Mouse (Mus musculus) T-helper 2 cell (primary cell): Measurements from ENCODE around the gene Capn10.

Experiments
- in situ Hi-C: fragments of 300-600 bp; cut with MboI, MseI; formaldehyde crosslinking; loops from one replicate; pipeline ENCODE4 v1.15.1; 2025; ENCODE audit warnings: high pct_unique_total_duplicates

Capn10 gene

DNA sequence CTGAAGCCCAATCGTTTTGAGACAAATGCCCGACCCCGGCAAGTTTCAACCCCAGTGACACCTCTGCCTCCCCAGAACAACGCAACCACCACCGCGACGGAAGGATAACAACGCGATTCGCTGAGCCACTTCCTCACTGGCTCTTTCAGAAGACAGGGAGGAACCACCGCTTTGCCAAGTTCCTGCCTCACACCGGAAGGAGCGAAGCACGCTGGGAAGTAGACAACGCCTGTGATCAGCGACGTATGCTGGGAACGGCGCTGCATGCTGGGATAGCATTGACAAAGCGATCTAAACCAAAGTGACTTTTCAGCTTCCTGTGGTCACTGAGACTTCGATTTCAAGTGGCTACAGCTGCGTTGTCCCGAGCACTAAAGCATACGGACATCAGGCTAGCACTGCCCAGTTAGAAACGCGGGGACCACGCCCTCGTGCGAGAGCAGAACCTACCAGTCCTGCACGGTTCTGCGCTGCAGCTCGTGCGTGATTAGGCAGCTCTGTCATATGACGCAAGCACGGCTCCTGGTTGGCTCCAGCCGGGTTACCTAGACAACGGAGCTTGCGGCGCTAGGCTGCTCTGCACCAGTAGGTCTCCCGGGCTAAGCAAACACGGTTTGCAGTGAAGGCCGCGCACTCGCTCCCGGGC lies at the start of gene Capn10:
TSS of gene Capn10 (plus strand) at position 195 of the 646 bp plus-strand sequence.
- in situ Hi-C loops = no loop called here

DNA sequence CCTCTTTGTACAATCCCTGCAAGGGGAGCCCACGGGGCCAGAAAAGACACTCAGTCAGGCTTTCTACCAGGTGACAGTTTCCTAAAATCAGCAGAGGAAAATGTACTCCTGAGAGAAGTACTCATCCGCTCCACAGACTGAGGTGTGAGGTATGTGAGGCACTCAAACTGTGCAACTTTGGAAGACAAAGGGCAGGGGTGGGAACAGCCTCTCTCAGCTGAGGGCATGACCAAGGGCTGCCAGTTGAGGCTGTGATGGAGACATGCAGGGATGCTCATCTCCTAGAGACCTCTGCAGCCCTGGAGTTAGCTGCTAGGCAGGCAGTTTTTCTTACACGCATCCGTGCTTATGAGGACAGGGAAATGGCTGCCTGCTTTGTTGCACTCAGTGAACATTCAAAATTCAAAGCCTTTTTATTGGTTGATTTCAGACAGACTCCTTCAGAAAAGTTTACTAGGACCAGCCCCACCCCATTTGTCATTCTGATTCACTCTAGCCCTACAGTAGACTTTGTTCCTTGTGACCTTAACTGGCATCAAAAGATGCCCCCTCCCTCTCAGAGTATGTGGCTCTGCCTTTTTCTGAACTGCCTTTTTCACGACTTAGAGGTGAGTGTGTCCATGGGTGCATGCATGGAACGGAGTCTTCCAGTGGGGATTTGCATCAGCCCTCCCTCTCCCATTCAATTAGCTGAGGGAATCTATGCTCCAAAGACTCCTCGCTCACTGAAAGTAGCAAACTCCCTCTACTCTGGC lies 45.1 kb upstream of the Capn10 start:
- in situ Hi-C loops = no loop called here

GRCm38 (mm10) chr1:92892791-92893190 lies 41.4 kb upstream of the Capn10 start:
- in situ Hi-C loops = no loop called here

- in situ Hi-C loops = no loop called here
Measured at GRCm38 (mm10) chr1:92893896-92894295, 40.3 kb upstream of the Capn10 start.

GRCm38 (mm10) chr1:92895089-92895488 lies 39.1 kb upstream of the Capn10 start:
- in situ Hi-C loops = loop anchor here (5.0 kb wide), 1 partner anchor 68 kb away; no protein-coding TSS in a partner anchor

DNA sequence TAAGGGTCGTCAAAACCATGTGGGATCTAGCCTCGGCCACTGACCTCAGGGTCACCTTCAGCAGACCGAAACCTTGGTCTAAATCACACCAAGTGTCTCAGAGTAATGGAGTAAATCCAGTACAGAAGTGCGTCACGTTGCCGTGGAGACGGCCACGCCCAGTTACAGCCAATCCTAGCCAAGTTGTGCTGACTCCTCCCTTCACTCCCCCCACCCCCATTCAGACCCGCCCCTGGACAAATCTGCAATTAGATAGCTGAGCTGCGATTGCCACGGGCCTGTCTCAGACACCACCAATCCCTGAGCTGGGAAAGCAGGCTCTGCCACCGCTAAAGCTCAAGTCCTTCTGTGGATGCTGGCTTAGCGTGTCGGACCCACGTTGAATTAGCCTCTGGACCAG lies 31.4 kb upstream of the Capn10 start, which contains the start of gene Ankmy1:
TSS of gene Ankmy1 (minus strand) at position 121 of the 400 bp plus-strand sequence.
- in situ Hi-C loops = loop anchor here (25.0 kb wide), 1 partner anchor 1490 kb away; the partner anchor contains the start of gene Hes6

DNA sequence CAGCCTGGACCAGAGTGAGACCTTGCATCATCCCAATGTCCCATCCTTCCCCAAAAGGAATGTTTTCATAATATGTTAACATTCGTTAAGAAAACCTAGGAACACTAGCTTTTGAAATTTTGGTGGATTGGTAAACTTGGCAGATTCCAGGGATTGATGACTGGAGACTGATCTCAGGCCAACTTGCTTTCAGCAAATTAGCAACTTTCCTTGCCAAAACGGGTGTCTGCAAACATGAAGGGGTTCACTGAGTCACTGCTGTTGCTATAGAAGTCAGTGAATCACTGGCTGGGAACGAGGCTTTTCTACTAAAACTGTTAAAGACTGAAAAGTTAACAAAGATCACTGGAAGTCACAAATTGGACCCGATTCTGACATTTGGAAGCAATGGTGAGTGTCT lies 30.5 kb upstream of the Capn10 start:
- in situ Hi-C loops = loop anchor here (25.0 kb wide), 1 partner anchor 1491 kb away; the partner anchor contains the start of gene Hes6

- in situ Hi-C loops = loop anchor here (25.0 kb wide), 1 partner anchor 1494 kb away; the partner anchor contains the start of gene Hes6
Measured at GRCm38 (mm10) chr1:92905703-92906310, 28.4 kb upstream of the Capn10 start.

GRCm38 (mm10) chr1:92906779-92907631 lies 27.2 kb upstream of the Capn10 start, which contains the start of gene Dusp28:
Gene Dusp28, plus strand, starts transcription at chr1:92906981.
- in situ Hi-C loops = loop anchor here (25.0 kb wide), 1 partner anchor 1495 kb away; the partner anchor contains the start of gene Hes6

GRCm38 (mm10) chr1:92907632-92908360 lies 26.4 kb upstream of the Capn10 start:
- in situ Hi-C loops = loop anchor here (25.0 kb wide), 1 partner anchor 1495 kb away; the partner anchor contains the start of gene Hes6

GRCm38 (mm10) chr1:92908664-92909063 lies 25.5 kb upstream of the Capn10 start:
- in situ Hi-C loops = loop anchor here (25.0 kb wide), 1 partner anchor 1496 kb away; the partner anchor contains the start of gene Hes6

GRCm38 (mm10) chr1:92909068-92909467 lies 25.1 kb upstream of the Capn10 start:
- in situ Hi-C loops = loop anchor here (25.0 kb wide), 1 partner anchor 1497 kb away; the partner anchor contains the start of gene Hes6

DNA sequence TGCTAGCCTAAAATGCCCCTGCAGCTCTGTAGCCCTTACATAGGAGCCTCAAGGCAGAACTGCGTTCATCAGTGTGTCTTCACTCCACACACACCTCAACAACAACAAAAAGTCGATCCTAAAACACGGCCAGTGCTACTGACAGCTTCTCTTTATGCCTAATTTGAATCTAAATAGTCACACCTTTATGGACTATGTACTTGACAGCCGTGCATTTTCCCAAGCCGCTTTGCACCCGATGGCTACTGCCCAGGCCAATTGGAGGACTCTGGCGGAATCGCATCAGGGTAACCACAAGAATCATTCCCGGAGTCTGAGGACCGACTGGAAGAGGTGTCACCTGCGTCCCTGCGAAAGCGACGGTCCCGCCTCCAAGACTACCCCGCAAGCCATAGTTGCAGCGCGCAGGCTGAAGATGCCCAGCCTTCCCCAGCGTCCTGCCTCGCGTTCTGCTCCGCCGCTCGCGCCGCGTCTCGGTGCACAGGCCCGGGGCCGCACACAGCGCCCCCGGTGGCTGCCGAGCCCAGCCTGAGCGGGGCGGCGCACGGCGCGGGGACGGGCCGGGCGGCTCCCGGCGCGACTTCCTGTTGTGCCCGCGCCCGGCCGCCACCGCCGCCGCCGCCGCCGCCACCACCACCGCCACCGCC lies 23.8 kb upstream of the Capn10 start, which contains the start of gene Rnpepl1:
TSS of gene Rnpepl1 (plus strand) at position 545 of the 647 bp plus-strand sequence.
- in situ Hi-C loops = loop anchor here (25.0 kb wide), 1 partner anchor 1498 kb away; the partner anchor contains the start of gene Hes6

GRCm38 (mm10) chr1:92910925-92911720 lies 23.1 kb upstream of the Capn10 start:
- in situ Hi-C loops = loop anchor here (25.0 kb wide), 1 partner anchor 1499 kb away; the partner anchor contains the start of gene Hes6

- in situ Hi-C loops = loop anchor here (25.0 kb wide), 1 partner anchor 1499 kb away; the partner anchor contains the start of gene Hes6
Measured at GRCm38 (mm10) chr1:92911721-92912138, 22.4 kb upstream of the Capn10 start.

DNA sequence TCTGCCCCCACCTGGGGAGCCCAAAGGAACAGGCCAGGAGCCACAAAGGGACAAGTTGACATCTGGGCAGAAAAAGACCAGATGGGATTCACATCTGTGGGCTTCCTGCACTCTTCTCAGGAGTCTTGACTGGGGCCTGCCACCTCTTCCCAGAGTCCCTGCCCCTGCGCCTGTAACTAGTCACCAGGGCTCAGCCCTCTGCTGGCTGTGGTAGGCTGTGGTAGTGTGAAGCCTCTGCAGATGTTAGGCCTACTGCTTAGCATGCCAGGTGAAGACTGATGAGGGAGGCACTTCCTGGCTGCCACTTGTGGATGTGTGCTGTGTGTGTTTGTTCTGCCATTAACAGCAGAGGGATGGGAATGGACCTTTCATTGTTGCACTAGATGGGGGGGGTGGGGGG lies 21.9 kb upstream of the Capn10 start:
- in situ Hi-C loops = loop anchor here (25.0 kb wide), 1 partner anchor 1500 kb away; the partner anchor contains the start of gene Hes6

- in situ Hi-C loops = loop anchor here (25.0 kb wide), 1 partner anchor 1502 kb away; the partner anchor contains the start of gene Hes6
Measured at GRCm38 (mm10) chr1:92914239-92914638, 19.9 kb upstream of the Capn10 start.

- in situ Hi-C loops = loop anchor here (25.0 kb wide), 1 partner anchor 1503 kb away; the partner anchor contains the start of gene Hes6
Measured at GRCm38 (mm10) chr1:92914993-92915392, 19.2 kb upstream of the Capn10 start.
